Mouse (Mus musculus) liver, embryonic 13.5 days (tissue): ENCODE results near the gene Efhd1. TPM values are rescaled to one million over a fixed set of nuclear protein-coding genes. Genes with fewer than 3 reads are reported as not detected.

Experiments used
- ATAC-seq: fragments of 200-750 bp; cut with Nextera tagmentation; 2 replicates; pipeline ENCODE4 v1.8.0; 2017; ENCODE audit warnings: low read depth, mild to moderate bottlenecking, moderate number of reproducible peaks, moderate library complexity
- DNase-seq: peaks from one replicate; pipeline ENCODE4 v3.0.0; 2022
- H3K27ac ChIP-seq: fragments of 300-500 bp; sonication (generic); 2 replicates; pipeline ENCODE4 v1.5.1; 2015; ENCODE audit warnings: moderate library complexity, mild to moderate bottlenecking, inconsistent platforms
- H3K27me3 ChIP-seq: fragments of 300-500 bp; sonication (generic); 2 replicates; pipeline ENCODE4 v1.6.1; 2015; ENCODE audit warnings: mild to moderate bottlenecking, inconsistent platforms
- H3K36me3 ChIP-seq: fragments of 300-500 bp; sonication (generic); 2 replicates; pipeline ENCODE4 v1.6.1; 2015; ENCODE audit warnings: mild to moderate bottlenecking, inconsistent platforms
- H3K4me1 ChIP-seq: fragments of 300-500 bp; sonication (generic); replicated peaks from 2 replicates; pipeline ENCODE4 v1.6.1; 2015; ENCODE audit warnings: inconsistent platforms
- H3K4me2 ChIP-seq: fragments of 300-500 bp; sonication (generic); 2 replicates; pipeline ENCODE4 v1.6.1; 2015; ENCODE audit warnings: inconsistent platforms, mild to moderate bottlenecking, moderate library complexity
- H3K4me3 ChIP-seq: fragments of 300-500 bp; sonication (generic); replicated peaks from 2 replicates; pipeline ENCODE4 v1.5.1; 2015; ENCODE audit warnings: mild to moderate bottlenecking, inconsistent platforms
- H3K9ac ChIP-seq: fragments of 300-500 bp; sonication (generic); 2 replicates; pipeline ENCODE4 v1.6.1; 2015; ENCODE audit warnings: mild to moderate bottlenecking, inconsistent platforms
- H3K9me3 ChIP-seq: fragments of 300-500 bp; sonication (generic); replicated peaks from 2 replicates; pipeline ENCODE4 v1.6.1; 2016; ENCODE audit warnings: inconsistent platforms
- WGBS: fragments of 180-500 bp; shearing (Covaris S2); methylation state at CpG from one replicate; pipeline ENCODE4 v1.1.7; 2015; ENCODE audit not compliant: insufficient replicate concordance; 5-methylcytosine and 5-hydroxymethylcytosine counted together
- polyA plus RNA-seq: library from polyadenylated mRNA; unstranded; fragments of >200 nt; fragmentation: Nextera tagmentation; extraction: Ambion mirVana; gene quantifications from 2 replicates; pipeline ENCODE4 v1.2.1, GENCODE M21; 2015

Gene Efhd1
- polyA plus RNA-seq, 1 experiment from 2014 or later, result 0.07 TPM

GRCm38 (mm10) chr1:87350576-87350975 is 86.4 kb downstream of the Efhd1 start:
- no peaks in the 10 kb centered on the region for H3K27me3 ChIP-seq
- H3K9me3 ChIP-seq, result no peaks in the 10 kb centered on the region
- no peak overlapping the region for H3K4me2 ChIP-seq
- WGBS, result 74% methylated on average over 2 of the region's 2 CpGs
- peaks cover 13% of the 10 kb centered on the region for H3K36me3 ChIP-seq
- H3K4me3 ChIP-seq, result no peak overlapping the region
- no peak overlapping the region for H3K27ac ChIP-seq
- no peak for ATAC-seq
- no peak for DNase-seq
- H3K9ac ChIP-seq, result no peak overlapping the region
- H3K4me1 ChIP-seq, result no peaks in the 10 kb centered on the region

DNA sequence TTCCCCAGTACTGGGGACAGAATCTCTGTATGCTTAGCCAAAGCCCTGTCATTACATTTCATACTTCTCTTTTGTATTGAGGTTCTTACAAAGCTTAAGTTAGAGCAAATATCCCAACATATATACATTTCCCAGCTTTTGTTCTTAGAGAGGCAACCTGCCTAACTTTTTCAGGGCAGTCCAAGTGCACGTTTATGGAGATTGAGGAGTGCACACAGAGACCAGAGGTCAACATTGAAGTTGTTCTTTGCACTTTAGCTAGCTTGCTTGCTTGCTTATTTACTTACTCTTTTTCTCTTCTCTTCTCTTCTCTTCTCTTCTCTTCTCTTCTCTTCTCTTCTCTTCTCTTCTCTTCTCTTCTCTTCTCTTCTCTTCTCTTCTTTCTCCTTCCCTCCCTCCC is 96.1 kb downstream of the Efhd1 start:
- H3K9ac ChIP-seq, result no peak overlapping the region
- H3K36me3 ChIP-seq, result peaks cover 18% of the 10 kb centered on the region
- H3K27ac ChIP-seq, result no peak overlapping the region
- H3K27me3 ChIP-seq, result no peaks in the 10 kb centered on the region
- ATAC-seq (no peak), DNase-seq (no peak)
- H3K4me1 ChIP-seq, result no peaks in the 10 kb centered on the region
- WGBS, result 66% methylated on average over 1 of the region's 1 CpGs
- H3K9me3 ChIP-seq, result no peaks in the 10 kb centered on the region
- no peak overlapping the region for H3K4me2 ChIP-seq
- H3K4me3 ChIP-seq, result no peak overlapping the region

Other genes starting within 250 kb of the Efhd1 start
- gene Alppl2, start 174.4 kb upstream of the Efhd1 start, polyA plus RNA-seq, result not detected in 2 replicates
- gene Alpi, start 162.8 kb upstream of the Efhd1 start, polyA plus RNA-seq, result not detected in 2 replicates
- gene Akp3, start 139.4 kb upstream of the Efhd1 start, polyA plus RNA-seq, result not detected in 2 replicates
- gene Ecel1, start 107.8 kb upstream of the Efhd1 start, polyA plus RNA-seq, result 0.12 TPM in 1 of 2 replicates, not detected in the other
- not detected in 2 replicates for gene Prss56, start 81.0 kb upstream of the Efhd1 start, polyA plus RNA-seq
- 0.13 TPM in 1 of 2 replicates, not detected in the other for gene Chrnd, start 73.8 kb upstream of the Efhd1 start, polyA plus RNA-seq
- gene Chrng, start 59.7 kb upstream of the Efhd1 start, polyA plus RNA-seq, result 0.34 and 0.70 TPM in 2 replicates
- gene Eif4e2, start 50.4 kb upstream of the Efhd1 start, polyA plus RNA-seq, result 101 and 109 TPM in 2 replicates
- gene Gigyf2, start 62.6 kb downstream of the Efhd1 start, polyA plus RNA-seq, result 18.7 and 21.2 TPM in 2 replicates
- gene Kcnj13, start 130.4 kb downstream of the Efhd1 start, polyA plus RNA-seq, result 0.32 and 0.35 TPM in 2 replicates
- gene Snorc, start 205.9 kb downstream of the Efhd1 start, polyA plus RNA-seq, result not detected in 2 replicates
- 0.38 and 0.75 TPM in 2 replicates for gene Neu2, start 245.5 kb downstream of the Efhd1 start, polyA plus RNA-seq